Mouse (Mus musculus): Measurements from ENCODE around the gene Layn. TPM values are rescaled to one million over a fixed set of nuclear protein-coding genes. Genes with fewer than 3 reads are reported as not detected.
A peak's percentile ranks its signal among the peaks of the same experiment; 100 is the strongest.

Layn gene
- 1 to 10 TPM; 6.5 to 6.9 TPM for total RNA-seq (2021)

DNA sequence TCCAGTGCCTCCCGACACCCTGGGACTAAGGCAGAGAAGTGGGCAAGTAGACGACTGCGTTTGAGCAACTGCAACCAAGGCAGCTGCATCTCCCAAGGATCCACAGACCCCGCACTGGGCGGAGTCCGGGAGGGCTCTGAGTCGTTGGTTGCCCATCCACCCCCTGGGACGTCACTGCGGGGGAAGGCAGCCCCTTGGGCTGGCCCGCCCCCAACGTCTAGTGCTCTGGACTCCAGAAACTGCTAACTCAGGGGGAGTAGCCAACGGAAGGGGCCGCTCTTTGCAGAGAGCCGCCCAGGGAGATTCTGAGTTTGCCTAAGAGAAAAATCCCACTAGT lies at the start of gene Layn:
Layn (minus strand) TSS at position 116 of the 337 bp plus-strand sequence.
- peak; percentile 85 to 87 for DNase-seq
- intact Hi-C loops (cut with DNase I): loop anchor here (2.0 to 5.0 kb wide), 3 partner anchors 26 to 460 kb away; partner anchors contain the start of genes 4833427G06Rik, Nkapd1 and Pih1d2

DNA sequence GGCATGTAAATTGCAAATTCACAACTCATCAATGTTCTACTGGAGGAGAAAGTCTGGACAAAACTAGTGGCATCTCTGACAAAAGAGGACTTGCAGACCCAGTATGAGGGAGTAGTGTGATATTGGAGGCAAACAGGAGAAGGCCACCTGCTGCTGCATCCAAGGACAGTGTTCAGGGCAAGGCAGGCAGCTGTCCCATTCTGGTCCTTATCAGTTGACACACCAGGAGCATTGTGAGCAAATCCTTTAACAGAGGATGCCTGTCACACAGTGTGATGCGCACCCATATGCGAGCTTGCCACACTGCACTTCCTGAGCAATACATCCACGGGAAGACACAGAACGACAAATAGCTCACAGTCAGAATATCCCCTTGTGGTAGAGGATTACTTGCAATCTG lies 37.9 kb upstream of the Layn start:
- DNase-seq: no peak
- intact Hi-C loops (cut with DNase I): no loop called here

DNA sequence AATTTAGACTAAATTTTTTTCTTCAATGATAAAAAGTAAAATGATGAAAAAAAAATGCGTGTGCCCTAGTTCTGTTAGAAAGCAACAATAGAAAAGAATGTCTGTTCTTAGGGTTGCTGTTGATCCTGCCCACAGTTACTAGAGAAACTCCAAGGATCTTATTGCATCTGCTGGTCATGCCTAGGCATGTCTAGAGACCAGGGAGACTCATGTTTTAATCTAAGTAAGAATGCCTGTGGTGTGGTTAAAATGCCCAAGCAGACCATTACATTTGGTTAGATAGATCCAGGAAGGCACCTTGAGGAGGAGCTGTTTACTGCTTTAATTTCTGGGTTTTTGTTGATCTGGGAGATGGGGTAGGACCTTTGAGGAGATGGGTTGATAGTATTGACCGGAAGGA lies 28.9 kb upstream of the Layn start:
- DNase-seq: no peak
- intact Hi-C loops (cut with DNase I): no loop called here

DNA sequence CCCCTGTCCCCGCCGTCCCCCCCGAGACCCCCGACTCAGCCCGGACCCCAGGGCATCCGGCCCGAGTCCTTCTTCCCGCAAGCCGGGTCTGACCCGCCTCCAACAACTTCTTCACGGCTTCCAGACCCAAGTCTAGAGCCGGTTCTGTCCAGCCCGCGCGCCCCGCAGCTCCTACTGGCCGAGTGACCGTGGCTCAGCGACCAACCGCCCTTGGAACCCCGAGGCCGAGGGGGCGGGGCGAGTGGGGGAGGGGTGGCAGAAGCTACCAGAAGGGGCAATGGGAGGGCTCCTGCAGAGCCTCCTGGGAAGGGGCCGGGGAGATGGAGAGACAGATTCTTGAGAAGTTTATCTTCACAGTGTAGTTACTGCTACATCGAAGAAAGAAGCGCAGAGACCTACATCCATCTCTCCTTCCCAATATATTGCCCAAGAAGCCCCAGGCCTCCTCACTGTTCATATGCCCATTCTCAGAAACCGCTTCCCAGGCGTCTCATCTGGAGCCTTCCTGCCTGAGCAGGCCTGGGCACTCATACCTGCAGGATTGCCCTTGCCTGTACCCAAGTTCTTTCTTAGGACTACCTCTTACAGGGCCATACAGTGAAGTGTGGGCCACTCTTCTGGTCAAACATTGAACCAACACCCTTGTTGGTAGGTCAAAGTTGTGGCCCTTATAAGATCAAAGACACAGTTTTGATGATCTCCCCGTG lies 27.1 kb upstream of the Layn start:
- intact Hi-C loops (cut with DNase I): loop anchor here (2.0 kb wide), 1 partner anchor 27 kb away; the partner anchor contains the start of gene Layn
- peak; percentile 9 to 17 for DNase-seq

DNA sequence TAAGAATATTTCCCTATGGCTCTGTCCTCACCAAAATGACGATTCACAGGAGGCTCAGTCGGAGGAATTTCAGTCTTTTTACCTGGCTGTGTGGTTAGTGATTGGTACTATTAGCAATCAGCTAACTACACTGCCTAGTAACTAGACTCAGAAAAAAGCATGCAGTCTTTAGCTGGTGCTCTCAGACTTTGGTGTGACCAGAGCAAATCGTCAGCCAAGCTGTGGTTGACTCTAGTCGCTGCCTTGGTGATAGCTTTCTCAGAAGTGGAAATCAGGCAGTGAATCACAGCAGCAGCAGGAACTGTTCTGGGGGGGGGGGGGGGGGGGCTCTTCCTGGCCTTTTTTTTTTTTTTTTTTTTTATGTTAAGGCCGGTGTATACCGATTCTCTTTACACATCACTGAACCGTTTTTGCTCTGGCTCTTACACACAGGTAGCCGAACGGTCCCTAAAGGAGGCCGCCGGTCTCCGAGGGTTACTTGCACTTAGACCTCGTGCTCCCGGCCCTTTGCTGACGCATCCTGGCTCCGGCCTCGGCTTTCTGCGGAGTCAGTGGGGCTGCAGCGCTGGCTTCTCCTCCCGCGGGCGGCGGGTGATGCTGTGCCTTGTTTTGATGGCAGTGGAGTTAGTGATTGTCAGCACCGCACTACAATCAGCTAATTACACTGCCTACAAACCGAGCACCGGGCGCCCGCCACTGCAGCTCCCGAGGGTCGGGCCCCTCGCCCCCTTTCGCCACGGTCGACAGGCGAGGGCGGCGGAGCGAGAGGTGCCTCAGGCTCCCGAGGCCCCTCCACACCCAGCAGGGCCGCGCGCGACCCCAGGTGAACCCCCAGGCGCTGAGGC lies 26.3 kb upstream of the Layn start:
- peak; percentile 49 to 51 for DNase-seq
- intact Hi-C loops (cut with DNase I): loop anchor here (2.0 kb wide), 1 partner anchor 26 kb away; the partner anchor contains the start of gene Layn

DNA sequence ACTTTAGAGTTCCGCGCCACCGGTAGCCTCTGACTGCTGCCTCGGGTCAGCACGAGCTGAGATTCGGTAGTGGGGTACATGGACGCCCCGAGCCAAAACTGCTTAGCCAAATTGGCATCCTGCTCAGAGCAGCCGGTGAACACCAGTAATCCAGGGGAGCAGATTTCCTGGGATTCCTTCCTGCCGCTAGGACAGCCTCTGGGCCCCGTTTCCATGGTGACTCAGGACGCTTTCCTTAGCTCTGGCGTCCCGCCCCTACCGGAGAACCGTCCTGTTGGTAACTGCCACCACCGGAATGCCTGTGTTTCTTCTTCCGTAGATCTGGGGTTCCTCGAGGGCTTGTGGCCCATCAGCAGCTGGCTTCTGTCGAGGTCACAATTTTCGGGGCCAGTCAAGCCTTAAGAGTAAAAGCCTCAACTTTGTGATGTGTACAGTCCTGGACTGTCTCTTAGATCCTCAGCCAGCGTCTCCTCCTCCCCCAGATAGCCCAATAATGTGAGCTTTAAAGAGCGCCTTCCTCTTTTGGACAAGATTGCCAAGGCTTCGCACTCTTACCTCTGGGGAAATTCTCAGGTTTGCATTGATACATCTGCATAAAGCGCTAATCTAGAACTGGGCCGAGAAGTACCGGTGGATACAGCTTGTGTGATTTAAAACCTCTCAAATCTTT lies 25.0 kb upstream of the Layn start, which contains the start of gene 4833427G06Rik:
4833427G06Rik (minus strand) TSS at position 323 of the 670 bp plus-strand sequence.
- DNase-seq: peak; percentile 24 to 29
- intact Hi-C loops (cut with DNase I): loop anchor here (2.0 kb wide), 1 partner anchor 25 kb away; the partner anchor contains the start of gene Layn

DNA sequence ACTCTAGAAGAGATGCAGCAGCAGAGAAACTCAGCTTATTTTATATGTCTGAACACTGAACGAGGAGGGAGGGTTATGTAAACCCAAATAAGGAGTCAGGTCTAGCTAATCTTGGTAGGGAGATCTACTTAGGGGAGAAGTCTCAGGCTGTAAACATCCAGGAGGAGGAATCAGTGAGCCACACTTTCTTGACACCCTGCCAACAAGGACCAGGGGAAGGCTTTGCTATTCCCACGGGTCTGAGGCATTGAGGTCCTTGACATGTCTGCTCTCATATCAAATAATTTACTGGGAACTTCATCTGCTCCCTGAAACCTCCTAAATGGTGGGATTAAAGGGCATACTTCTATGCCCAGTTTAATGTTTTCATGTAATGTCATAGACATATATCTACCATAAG lies 19.4 kb upstream of the Layn start:
- intact Hi-C loops (cut with DNase I): no loop called here
- DNase-seq: no peak

DNA sequence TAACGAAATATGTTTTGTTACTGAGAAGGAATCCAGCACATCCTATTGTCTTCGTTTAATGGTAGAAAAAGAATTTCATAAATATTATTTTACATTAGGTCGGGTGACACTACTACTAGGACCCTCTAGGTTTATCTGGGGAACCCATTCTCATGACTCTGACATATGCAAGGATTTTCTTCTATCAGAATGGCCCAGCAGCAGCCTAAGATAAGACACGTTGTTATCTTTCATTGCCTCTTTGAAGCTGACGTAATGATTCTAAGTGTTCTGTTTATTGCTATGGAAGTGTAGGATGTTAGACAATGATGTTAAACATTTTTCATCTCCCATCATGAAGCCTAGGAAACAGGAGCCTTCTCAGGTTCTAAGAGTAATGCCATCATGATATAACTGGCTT lies 16.8 kb upstream of the Layn start:
- DNase-seq: no peak
- intact Hi-C loops (cut with DNase I): no loop called here

DNA sequence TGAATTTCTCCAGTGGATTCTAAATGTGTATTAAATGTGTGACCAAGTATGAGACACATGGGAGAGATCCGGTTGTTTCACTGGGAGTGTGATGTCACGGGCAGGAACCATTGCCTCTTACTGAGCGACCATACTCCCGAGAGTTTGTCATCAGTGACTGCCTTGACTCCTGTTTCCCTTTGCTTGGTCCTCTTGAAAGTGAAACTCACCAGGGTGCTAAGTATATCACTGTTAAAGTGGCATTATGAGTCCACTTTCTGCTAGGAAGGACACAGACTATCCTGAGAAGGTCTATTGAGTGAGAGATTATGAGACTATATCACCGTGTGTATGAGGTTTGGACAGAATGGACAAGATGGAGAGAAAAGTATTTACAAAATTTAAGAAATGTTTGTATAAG lies 4.7 kb upstream of the Layn start:
- no peak for DNase-seq
- intact Hi-C loops (cut with DNase I): no loop called here

DNA sequence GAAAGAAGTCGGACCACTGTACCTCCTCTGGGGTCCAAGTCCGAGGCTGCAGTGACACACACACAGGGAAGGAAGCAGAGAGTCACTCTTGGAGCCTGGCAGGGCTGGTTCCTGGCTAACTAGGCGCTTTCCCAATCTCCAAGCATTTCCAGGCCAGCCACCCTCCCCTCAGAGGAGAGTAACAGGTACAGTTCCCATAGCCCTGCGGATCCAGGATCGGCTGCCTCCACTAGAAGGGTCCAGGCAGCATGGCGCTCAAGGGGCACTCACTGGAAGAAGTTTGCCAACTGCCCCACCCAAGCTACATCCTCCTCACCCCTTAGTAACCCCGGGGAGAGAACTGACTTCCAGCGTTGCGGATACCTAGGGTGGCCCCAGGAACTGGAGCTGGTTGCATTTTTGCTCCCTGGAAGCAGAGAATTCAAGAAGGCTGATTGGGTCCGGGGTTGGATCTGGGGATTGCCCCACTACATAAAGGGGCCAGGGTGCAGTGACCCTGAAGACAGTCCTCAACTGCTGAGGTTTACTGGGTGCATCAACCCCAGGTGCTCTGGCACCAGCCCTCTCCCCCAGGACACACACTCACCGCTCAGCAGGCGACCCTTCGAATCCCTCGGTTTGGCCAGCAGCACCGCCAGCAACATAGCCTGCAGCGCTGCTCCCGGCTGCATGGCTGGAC lies 455 bp downstream of the Layn start:
- intact Hi-C loops (cut with DNase I): loop anchor here (2.0 to 5.0 kb wide), 3 partner anchors 26 to 459 kb away; partner anchors contain the start of genes 4833427G06Rik, Nkapd1 and Pih1d2
- DNase-seq: peak; percentile 23 to 41

DNA sequence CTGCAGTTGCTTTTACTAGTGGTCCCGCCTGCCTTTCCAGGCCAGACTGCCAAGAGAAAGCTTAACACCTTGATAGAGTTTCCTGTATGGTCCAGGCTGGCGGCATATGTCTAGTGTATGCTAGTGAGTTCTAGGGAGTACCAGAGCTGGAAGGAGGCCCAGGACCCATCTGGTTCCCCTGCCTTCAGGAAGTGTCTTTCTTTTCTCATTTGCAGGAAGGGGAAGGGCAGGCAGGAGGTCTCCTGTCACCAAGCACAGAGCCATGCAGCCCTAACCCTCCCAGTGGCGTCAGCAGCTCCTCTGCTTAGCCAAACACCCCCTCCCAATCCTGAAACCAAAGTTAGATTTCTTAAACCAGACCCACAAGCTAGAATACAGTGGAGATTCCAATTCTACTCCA lies 1.1 kb downstream of the Layn start:
- intact Hi-C loops (cut with DNase I): loop anchor here (2.0 to 5.0 kb wide), 3 partner anchors 27 to 458 kb away; partner anchors contain the start of genes 4833427G06Rik, Nkapd1 and Pih1d2
- peak; percentile 25 to 30 for DNase-seq

DNA sequence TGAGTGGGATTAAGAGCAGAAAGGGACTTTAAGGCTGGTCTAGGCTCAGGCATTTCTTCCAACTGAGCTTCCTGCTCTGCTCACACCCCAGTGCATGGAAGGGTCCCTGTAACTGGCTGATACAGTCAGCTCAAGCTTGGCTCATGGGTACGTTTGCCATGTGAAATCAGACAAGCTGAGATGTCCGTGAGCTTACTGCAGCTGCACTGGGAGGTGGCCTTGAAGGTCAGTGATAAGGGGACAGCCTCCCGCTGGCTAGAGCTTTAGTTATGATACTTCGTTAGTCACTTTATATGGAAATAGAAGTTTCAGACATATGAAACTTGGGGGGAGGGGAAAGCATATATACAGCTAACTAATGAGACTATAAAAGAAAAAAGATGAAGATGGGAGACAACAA lies 6.1 kb downstream of the Layn start:
- intact Hi-C loops (cut with DNase I): no loop called here
- no peak for DNase-seq

DNA sequence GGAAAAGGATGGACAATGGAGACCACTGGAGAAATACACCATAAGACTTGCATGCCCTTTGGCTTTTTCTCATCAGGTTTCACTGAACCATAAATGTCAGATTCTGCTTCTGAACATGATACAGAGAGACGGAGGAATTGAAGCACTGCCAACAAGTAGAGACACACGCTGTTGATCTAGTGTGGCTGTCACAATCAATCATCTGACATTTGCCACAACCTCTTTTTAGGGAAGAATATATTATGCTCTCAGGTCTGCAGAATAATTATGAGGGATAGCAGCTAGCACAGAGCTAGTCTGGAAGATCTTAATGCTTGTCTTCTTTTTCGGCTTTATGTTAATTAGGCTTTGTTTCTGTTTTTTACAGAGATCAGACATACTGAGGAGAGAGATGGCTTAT lies 8.7 kb downstream of the Layn start:
- no peak for DNase-seq
- intact Hi-C loops (cut with DNase I): no loop called here

DNA sequence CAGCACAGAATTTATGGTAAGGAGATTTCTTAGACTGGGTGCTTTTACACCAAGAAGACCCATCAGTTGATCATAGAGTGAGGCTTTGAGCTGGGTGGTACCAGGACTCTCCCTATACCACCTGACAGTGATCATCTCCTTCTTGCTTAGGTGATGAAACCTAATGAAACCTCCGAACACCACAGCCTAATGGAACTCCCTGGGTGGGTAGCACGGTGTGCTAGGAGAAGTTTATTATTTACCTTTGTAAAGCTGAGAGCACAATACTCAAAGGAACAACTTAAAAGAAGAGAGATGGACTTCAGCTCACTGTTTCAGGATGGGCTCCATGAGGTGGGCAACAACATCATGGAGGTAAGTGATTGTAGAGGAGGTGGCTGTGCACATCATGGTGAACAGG lies 16.3 kb downstream of the Layn start, which contains the start of gene Btg4:
Btg4 (plus strand) TSS at position 301 of the 400 bp plus-strand sequence.
- no peak for DNase-seq
- intact Hi-C loops (cut with DNase I): no loop called here

DNA sequence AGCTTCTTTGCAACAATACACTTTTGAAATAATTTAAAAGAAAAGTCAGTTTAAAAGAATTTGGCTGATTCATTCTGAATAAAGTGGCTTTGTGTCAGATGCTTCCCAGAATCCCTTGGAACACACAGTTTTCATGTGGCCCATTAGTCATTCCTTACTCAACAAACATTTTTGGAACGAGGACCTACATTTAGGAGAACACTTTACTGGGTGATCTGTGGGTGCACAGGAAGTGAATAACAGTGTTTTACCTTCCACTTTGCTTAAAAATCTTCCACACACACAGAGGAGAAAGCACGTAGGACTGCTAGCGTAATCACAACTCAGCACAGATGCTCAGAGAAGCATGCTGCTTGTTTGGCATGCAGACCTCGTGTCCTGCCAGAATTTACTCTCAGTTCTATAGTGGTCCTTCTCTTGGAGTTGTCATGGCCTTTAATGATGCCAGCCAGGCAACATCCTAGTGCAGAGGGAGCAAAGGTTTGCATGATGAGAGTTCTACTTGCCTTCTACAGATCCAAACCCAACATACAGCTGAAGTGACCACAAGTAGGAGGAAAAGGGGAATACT lies 17.9 kb downstream of the Layn start:
- intact Hi-C loops (cut with DNase I): no loop called here
- no peak for DNase-seq

DNA sequence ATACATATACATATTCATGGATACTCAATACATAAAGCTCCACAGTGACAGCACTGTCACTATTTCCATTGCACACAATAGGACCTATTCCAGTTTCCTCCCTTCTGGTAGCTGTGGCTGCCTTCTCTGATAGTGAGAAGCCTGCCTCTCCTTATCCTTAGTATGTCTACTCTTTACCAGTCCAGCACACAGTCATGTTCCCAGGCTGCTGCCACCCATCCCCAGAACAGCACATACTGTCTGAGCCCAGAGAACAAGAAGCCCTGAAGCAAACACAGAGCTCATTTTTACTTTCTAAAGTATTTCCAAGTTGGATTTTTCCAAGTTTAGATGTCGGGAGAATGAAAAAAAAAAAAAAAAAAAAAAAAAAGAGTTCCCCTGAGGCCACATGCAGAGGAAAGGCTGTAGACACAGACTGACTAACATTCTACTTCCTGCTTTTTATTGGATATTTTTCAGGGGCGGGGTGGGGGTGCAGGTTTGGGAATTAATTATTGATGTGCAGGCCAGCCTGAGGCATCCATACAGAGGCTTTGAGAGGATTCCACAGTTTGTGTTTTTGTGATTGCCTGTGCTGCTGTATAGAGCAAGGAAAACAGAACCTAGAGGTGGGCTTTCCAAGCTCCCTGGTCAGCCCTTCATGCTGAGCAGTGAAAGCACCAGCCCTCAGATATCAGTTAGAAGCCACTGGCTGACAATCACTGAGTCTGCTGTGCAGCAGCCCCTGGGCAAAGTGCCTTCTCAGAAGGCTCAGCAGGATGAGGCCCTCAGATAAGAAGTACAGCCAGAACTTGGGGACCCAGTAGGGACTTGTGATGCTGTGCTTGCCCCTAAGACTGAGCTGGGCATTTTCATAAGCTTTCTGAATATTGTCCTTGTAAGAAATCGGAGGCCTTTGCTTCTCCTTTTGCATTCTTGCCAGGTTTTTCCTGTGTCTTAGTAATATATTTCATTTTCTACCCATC lies 20.3 kb downstream of the Layn start:
- intact Hi-C loops (cut with DNase I): no loop called here
- DNase-seq: peak; percentile 11 to 39

DNA sequence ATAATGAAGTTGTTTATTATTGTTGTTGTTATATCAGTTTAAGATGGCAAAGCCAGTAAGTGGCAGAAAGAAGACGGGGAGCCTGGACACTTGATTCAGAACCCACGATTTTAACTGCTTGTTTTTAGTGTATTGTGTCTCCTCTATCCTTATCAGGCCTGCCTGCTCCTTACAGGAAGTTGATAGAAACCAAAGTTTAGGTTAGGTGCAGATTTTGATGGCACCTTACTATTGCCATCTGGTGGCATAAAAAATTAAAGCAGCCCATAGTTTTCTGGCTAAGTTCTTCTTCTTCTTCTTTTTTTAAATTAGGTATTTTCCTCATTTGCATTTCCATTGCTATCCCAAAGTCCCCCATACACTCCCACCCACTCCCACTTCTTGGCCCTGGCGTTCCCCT lies 24.7 kb downstream of the Layn start:
- DNase-seq: no peak
- intact Hi-C loops (cut with DNase I): loop anchor here (1.0 to 2.0 kb wide), 2 partner anchors 203 to 251 kb away; no protein-coding TSS in a partner anchor

DNA sequence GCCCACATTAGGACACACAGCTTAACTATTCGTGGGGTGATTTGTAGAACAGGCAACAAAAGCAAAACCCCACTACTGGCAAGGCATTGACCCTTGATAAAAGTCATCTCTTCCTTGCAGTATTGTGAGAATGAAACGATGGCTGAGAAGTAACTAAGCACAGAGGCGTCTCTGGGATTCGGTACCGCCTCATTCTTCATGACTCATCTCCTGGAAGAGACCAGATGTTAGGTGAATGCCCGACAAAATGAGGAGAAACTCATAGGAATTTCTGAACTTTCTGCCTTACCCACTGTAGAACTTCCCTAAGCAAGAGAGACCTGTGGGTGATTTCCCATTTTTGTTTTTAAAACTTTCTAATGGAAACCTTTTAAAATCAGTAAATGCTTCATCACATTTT lies 34.8 kb downstream of the Layn start:
- intact Hi-C loops (cut with DNase I): no loop called here

More for the DNA sequence above, 34.8 kb downstream of the Layn start:
- no peak for DNase-seq

All from heart, postnatal 36 days (tissue).